Mouse (Mus musculus): ENCODE results near the gene Nipal3. TPM values are rescaled to one million over a fixed set of nuclear protein-coding genes. Genes with fewer than 3 reads are reported as not detected.

The Nipal3 gene
- total and polyA plus RNA-seq, 3 experiments = 3.5 to 10.4 TPM; not detected in 1

GRCm38 (mm10) chr4:135480370-135480769 is 14.5 kb downstream of the Nipal3 start:
- TF ChIP-seq MEF2A (IDR thresholded peaks at IDR 0.05; ENCODE audit: extremely low read depth, insufficient replicate concordance, low read depth, low read length, poor library complexity, severe bottlenecking) (no peak), ZC3H11A (IDR thresholded peaks at IDR 0.05; ENCODE audit: low read depth, low read length) (no peak), ELF1 (IDR thresholded peaks at IDR 0.05; ENCODE audit: low read depth, low read length) (no peak), KAT2A (conservative IDR thresholded peaks at IDR 0.05; ENCODE audit: low read depth, low read length) (no peak), ZKSCAN1 (IDR thresholded peaks at IDR 0.05; ENCODE audit: low read depth, low read length) (no peak), TCF12 (IDR thresholded peaks at IDR 0.05; ENCODE audit: low read depth, low read length) (no peak), EP300 (IDR thresholded peaks at IDR 0.05; ENCODE audit: low read depth in 1 of 2, low read length in 2 of 2) (no peak), POLR2AphosphoS5 (IDR thresholded peaks at IDR 0.05; ENCODE audit: borderline replicate concordance, low read depth, low read length) (no peak), BHLHE40 (IDR thresholded peaks at IDR 0.05; ENCODE audit: borderline replicate concordance, low read depth, low read length) (no peak), E2F4 (IDR thresholded peaks at IDR 0.05; ENCODE audit: borderline replicate concordance, low read depth, low read length) (no peak), CTCF (IDR thresholded peaks at IDR 0.05 in 2 of 3, conservative IDR thresholded peaks at IDR 0.05 in 1 of 3; ENCODE audit: control insufficient read depth in 1 of 3, insufficient read depth in 1 of 3, low read depth in 2 of 3, low read length in 3 of 3, poor library complexity in 1 of 3, severe bottlenecking in 1 of 3) (peak in 2 of 3 experiments; percentile 37 to 47; a peak in 4 of 6 replicates), POLR2AphosphoS2 (IDR thresholded peaks at IDR 0.05; ENCODE audit: low read length) (no peak), SMC3 (IDR thresholded peaks at IDR 0.05; ENCODE audit: low read depth, low read length) (peak; percentile 25; the same call in 1 of the 2 replicates), USF2 (IDR thresholded peaks at IDR 0.05; ENCODE audit: borderline replicate concordance in 1 of 2, insufficient read depth in 1 of 2, low read depth in 1 of 2, low read length in 2 of 2) (no peak), MAZ (IDR thresholded peaks at IDR 0.05; ENCODE audit: low read depth, low read length) (no peak), MYC (IDR thresholded peaks at IDR 0.05; ENCODE audit: low read depth, low read length) (no peak), GATA1 (IDR thresholded peaks at IDR 0.05; ENCODE audit: low read depth, low read length) (no peak), ETS1 (IDR thresholded peaks at IDR 0.05; ENCODE audit: low read depth, low read length) (no peak), NRF1 (IDR thresholded peaks at IDR 0.05; ENCODE audit: insufficient read depth, low read depth, low read length, poor library complexity, severe bottlenecking) (no peak), RAD21 (IDR thresholded peaks at IDR 0.05; ENCODE audit: low read depth, low read length) (peak; percentile 12), MAFK (IDR thresholded peaks at IDR 0.05; ENCODE audit: borderline replicate concordance, low read depth, low read length) (no peak), MYB (IDR thresholded peaks at IDR 0.05; ENCODE audit: low read depth, low read length) (no peak)
- H3K4me1 ChIP-seq (ENCODE audit: control insufficient read depth in 1 of 2, insufficient read depth in 2 of 2, low read length in 2 of 2) = peaks cover 0 to 7% of the 10 kb centered on the region in 2 experiments; a peak in 1 of 4 replicates
- no peak overlapping the region for H3K27ac ChIP-seq (ENCODE audit: control insufficient read depth, low read depth, low read length)
- DNase-seq (ENCODE audit: low read depth, low spot score) = peak; percentile 37
- H3K79me2 ChIP-seq (ENCODE audit: control insufficient read depth, insufficient read depth, low read length, poor library complexity) = no peaks in the 10 kb centered on the region
- peaks cover 0 to 6% of the 10 kb centered on the region in 2 experiments; a peak in 2 of 4 replicates for H3K36me3 ChIP-seq (ENCODE audit: control insufficient read depth in 1 of 2, insufficient read depth in 2 of 2, low read length in 2 of 2)
- H3K9me3 ChIP-seq (replicated peaks; ENCODE audit: insufficient read depth, low read length) = no peaks in the 10 kb centered on the region
- no peak overlapping the region for H3K4me3 ChIP-seq (ENCODE audit: control insufficient read depth in 1 of 2, insufficient read depth in 1 of 2, low read depth in 2 of 2, low read length in 2 of 2)
- H3K9ac ChIP-seq (ENCODE audit: control insufficient read depth, low read depth, low read length, poor library complexity, severe bottlenecking) = no peak overlapping the region
- H3K27me3 ChIP-seq (ENCODE audit: control insufficient read depth in 1 of 2, insufficient read depth in 2 of 2, low read length in 2 of 2) = no peaks in the 10 kb centered on the region
